Mouse (Mus musculus) gastrocnemius, postnatal 14 days (tissue): ENCODE measurements around the gene Scamp3. TPM values are rescaled to one million over a fixed set of nuclear protein-coding genes. Genes with fewer than 3 reads are reported as not detected.
"Not testable (repeated sequence)": the region's sequence is repeated elsewhere in the genome, so short reads cannot be mapped to it uniquely, and the experiment has no call there.

Source experiments
- DNase-seq: peaks from one replicate; pipeline ENCODE4 v3.0.0; 2021; ENCODE audit warnings: mixed read lengths
- intact Hi-C: fragments of 180-260 bp; cut with DNase I; formaldehyde crosslinking; loops from one replicate; pipeline ENCODE4 v1.15.1; 2025; ENCODE audit warnings: low total_unique reads
- total RNA-seq, 2 experiments: library from RNA; stranded (reverse); gene quantifications; 2 replicates each; pipeline ENCODE4 v1.2.3; 2021

The Scamp3 gene
- total RNA-seq, 2 experiments from 2014 or later: 32.1 to 35.6 TPM

- DNase-seq, intact Hi-C loops: not testable (repeated sequence)
Observed at GRCm38 (mm10) chr3:89161207-89161606, 16.1 kb upstream of the Scamp3 start.

DNA sequence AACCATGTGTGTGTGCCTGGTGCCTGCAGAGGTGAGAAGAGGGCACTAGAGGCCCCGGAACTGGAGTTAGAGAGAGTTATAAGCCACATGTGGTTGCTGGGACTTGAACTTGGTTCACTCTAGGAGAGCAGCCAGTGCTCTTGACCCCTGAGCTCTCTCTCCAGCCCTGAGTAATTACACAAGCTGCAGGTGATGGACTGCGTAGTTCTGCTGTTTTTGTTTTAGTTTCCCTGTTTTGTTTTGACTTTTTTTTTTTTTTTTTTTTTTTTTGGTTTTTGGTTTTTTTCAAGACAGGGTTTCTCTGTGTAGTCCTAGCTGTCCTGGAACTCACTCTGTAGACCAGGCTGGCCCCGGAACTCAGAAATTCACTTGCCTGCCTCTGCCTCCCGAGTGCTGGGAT is 15.5 kb upstream of the Scamp3 start:
- no peak for DNase-seq

DNA sequence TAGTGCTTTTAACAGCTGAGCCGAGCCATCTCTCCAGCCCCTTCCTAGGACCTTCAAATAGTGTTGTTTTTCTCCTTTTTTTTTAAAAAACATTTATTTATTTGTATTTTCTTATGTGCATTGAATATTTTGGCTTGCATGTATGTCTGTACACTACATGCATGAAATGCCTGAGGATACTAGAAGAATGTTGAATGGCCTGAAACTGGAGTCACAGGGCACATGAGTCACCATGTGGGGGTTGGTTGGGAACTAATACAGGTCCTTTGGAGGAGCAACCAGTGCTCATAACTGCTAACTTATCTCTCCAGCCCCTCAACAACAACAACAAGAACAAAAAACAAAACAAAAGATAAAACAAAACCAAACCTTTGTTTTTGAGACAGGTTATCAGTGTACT is 14.2 kb upstream of the Scamp3 start:
- no peak for DNase-seq
- intact Hi-C loops: no loop called here

More for the DNA sequence above, 15.5 kb upstream of the Scamp3 start:
- intact Hi-C loops: no loop called here

GRCm38 (mm10) chr3:89163643-89164245 is 13.5 kb upstream of the Scamp3 start:
- no peak for DNase-seq
- intact Hi-C loops: no loop called here

DNA sequence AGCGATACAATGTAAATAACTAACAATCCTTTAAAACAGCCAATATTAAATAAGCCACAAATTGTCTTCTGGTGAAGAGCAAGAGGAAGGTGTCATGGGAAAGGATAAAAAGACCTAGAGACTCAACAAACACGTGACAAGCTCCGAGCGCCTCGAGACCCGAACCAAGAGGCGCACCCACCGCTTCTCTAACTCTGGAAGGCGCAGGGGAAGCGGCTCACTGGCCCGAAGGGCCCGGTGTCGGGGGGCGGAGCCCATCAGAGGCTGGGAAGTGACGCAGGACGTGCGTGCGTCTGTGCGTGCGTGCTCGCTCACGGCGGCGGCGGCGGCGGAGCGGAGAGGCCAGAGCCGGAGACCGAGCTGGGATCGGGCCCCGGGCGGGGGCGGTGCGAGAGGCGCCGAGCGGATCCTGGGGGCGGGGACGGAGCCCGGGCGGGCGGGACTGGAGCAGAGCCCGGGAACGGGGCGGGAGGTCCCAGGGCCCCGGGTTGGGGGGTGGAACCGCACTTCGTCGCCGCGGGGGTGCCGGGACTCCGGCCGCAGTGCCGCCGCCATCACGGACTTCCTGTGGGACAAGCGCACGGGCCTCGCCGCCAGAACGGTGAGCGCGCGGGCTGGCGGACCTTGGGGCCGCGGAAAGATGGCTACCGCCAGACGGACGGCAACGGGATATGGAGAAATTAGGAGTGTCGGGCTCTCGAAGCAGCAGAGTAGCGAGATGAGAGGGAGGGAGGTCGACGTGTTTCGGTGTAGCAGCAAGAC is 12.6 kb upstream of the Scamp3 start, which contains the start of gene Clk2:
Gene Clk2 (plus strand): TSS at position 290 of the 762 bp plus-strand sequence.
- peak; percentile 95 for DNase-seq
- intact Hi-C loops: no loop called here

DNA sequence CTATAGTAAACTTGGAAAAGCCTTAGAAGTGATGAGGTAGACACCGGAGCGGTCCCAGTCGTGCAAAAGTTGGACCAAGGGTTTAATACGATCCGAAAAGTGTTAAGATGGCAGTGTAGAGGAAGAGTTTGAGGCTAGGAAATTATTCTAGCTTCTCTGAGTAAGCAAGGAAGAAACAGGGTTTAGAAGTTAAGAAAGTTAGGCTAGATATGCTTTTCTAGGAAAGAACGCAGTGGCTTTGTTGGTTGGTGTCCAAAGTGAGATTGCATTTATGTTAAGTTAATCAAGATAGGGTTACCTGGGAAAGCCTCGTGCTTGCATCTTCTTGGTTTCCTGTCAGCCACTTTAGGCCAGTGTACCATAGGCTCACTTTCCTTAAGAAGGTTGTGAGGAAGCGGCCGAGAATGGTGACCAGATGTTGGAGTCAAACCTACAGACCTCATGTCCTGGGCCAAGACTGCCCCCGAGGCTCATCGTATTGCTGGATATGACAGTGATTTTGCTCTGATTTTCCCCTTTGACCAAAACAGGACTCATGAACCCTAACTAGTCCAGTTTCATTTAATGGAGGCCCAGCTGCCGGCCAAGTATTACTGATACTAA is 11.9 kb upstream of the Scamp3 start:
- DNase-seq: no peak
- intact Hi-C loops: no loop called here

GRCm38 (mm10) chr3:89166945-89167344 is 10.3 kb upstream of the Scamp3 start:
- no peak for DNase-seq
- intact Hi-C loops: no loop called here

GRCm38 (mm10) chr3:89174844-89175243 is 2.4 kb upstream of the Scamp3 start:
- intact Hi-C loops: no loop called here
- no peak for DNase-seq

DNA sequence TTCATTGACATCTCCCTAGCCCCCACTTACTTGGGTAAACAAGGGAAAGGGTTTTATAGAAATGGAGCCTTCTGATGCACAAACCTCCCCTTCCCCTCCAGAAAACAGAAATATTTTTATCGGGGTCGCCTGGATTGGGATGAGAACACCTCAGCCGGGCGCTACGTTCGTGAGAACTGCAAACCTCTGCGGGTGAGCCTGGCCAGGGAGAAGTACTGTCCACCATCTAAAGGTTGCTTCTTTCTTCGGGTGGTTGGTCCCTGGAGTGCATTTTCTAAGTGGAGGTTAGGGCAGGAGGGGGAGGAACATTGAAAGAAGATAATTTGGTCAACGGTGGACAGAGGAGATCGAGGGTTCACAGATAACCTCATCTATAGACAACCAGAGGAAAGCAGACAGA is 1.7 kb upstream of the Scamp3 start:
- intact Hi-C loops: no loop called here
- DNase-seq: no peak

DNA sequence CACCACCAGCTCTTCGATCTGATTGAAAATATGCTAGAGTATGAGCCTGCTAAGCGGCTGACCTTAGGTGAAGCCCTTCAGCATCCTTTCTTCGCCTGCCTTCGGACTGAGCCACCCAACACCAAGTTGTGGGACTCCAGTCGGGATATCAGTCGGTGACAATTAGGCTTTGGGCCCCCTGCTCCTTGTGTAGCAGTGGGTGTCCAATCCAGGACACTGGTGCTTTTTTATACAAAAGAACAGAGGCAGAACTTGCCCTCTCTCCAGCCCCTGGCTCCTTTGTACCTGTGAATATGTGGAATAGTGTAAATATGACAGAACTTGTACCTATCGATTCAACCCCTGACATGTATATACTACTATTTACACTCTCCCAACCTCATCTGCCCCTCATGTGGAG is 852 bp upstream of the Scamp3 start:
- DNase-seq: no peak
- intact Hi-C loops: no loop called here

DNA sequence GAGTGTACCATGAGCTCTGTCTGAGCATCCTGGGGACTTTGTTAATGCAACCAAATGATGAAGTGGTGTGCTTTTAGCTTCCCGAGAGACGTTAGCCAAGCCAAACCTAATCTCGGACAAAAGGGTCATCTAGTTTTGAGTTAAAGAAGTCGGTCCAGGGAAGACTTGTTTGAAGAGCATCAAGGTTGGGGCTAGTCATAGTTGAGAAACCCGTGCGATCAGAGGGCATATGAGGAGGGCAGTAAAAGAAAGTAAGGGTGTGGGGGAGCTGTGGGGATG is 773 bp downstream of the Scamp3 start:
- DNase-seq: no peak
- intact Hi-C loops: no loop called here

GRCm38 (mm10) chr3:89179056-89179455 is 1.8 kb downstream of the Scamp3 start:
- intact Hi-C loops: no loop called here
- DNase-seq: no peak

GRCm38 (mm10) chr3:89181749-89182500 is 4.7 kb downstream of the Scamp3 start:
- intact Hi-C loops: no loop called here
- no peak for DNase-seq

DNA sequence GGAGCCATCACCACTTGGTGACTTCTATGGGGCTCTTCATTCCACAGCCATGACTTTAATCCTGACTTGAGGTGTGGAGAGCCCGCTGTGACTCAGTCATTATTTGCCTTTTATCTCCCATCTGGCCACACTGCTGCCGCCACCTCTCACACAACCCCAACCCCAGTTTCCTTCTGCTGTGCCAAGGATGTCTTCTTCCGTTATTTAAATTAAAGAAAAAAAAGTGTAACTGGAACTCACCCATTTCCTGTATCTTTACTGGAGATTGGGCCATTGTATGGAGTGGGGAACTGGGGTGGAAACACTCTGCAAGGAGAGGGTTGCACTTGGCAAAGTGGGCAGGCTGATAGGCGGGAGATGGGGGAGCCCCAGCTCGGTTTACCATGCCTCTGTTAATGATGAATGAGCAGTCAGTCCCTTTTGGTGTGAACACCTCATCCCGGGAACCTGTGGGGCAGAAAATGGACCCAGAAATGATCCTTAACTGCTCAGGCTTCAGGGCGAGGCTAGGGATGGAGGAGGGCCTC is 5.3 kb downstream of the Scamp3 start:
- DNase-seq: no peak
- intact Hi-C loops: no loop called here

DNA sequence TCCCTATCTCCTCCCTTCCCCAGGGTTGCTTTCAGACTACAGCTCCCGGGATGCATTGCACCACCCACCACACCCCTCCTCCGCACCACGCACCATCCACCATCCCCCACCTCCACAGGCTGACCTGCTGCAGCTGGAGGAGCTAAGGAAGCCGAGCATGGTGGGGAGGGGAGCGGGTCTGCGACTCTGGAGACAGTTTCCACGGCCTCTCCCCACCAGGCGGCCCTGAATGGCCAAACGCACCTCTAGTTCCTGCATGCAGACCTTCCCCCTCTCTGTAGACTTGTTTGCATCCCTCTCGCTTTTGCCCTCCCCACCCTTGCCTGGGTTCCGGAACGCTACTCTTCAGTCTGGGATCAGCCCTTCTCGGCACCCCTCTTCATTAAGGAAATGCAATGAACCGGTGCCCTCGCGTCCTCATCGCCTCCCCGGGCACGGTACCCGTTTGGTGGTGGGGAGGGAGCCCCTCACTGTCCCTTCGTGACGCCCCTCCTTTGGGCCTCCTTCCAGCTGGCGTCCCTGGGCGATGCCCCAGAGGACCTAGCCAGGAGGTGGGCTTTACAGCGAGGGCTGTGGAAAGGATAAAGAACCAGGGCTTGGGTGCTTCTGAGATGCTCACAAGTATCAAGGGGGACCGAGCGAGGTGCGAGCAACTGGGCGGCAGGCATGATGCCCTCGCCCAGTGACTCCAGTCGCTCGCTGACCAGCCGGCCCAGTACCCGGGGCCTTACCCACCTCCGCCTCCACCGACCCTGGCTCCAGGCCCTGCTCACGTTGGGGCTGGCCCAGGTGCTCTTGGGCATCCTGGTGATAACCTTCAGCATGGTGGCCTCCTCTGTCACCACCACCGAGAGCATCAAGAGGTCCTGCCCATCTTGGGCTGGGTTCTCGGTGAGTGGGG is 6.0 kb downstream of the Scamp3 start, which contains the start of gene Fam189b:
Gene Fam189b (plus strand): TSS at position 86 of the 901 bp plus-strand sequence.
- intact Hi-C loops: no loop called here
- peak; percentile 87 for DNase-seq

DNA sequence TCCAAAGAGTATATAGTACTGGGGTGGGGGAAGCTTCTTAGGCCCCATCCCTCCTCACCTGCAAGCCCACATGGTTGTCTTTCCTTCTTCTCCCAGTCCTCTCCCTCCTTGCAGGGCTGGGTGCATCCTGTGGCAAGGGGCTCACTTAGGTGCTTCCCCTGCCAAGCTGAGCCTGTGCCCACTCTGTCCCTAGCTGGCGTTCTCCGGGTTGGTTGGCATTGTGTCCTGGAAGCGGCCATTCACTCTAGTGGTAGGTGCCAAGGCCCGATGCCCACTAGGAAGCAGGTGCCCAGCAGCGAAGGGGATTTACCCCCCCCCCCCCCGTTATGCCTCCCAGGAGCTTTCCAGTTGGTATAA is 6.7 kb downstream of the Scamp3 start:
- no peak for DNase-seq

GRCm38 (mm10) chr3:89187197-89187596 is 9.9 kb downstream of the Scamp3 start:
- no peak for DNase-seq
- intact Hi-C loops: no loop called here

More for the DNA sequence above, 6.7 kb downstream of the Scamp3 start:
- intact Hi-C loops: no loop called here

GRCm38 (mm10) chr3:89187690-89188477 is 10.6 kb downstream of the Scamp3 start:
- DNase-seq: no peak
- intact Hi-C loops: no loop called here
